Mouse (Mus musculus): Measurements from ENCODE around the gene Nadk.
"Not testable (repeated sequence)": the region's sequence is repeated elsewhere in the genome, so short reads cannot be mapped to it uniquely, and the experiment has no call there.

Gene Nadk

GRCm38 (mm10) chr4:155569818-155570217, 7.6 kb downstream of the Nadk start:
- no peak for DNase-seq (ENCODE audit: low read depth, low spot score)

GRCm38 (mm10) chr4:155570315-155570714, 8.1 kb downstream of the Nadk start:
- not testable (repeated sequence) for DNase-seq (ENCODE audit: low read depth, low spot score)

GRCm38 (mm10) chr4:155571442-155571841, 9.3 kb downstream of the Nadk start:
- DNase-seq (ENCODE audit: low read depth, low spot score), result no peak

- DNase-seq (ENCODE audit: low read depth, low spot score), result no peak
Measured at GRCm38 (mm10) chr4:155573155-155573554, 11.0 kb downstream of the Nadk start.

GRCm38 (mm10) chr4:155573876-155574275, 11.7 kb downstream of the Nadk start:
- DNase-seq (ENCODE audit: low read depth, low spot score), result no peak

GRCm38 (mm10) chr4:155574931-155575330, 12.8 kb downstream of the Nadk start:
- no peak for DNase-seq (ENCODE audit: low read depth, low spot score)

- DNase-seq (ENCODE audit: low read depth, low spot score), result no peak
Measured at GRCm38 (mm10) chr4:155575521-155575920, 13.3 kb downstream of the Nadk start.

GRCm38 (mm10) chr4:155577132-155577531, 15.0 kb downstream of the Nadk start:
- no peak for DNase-seq (ENCODE audit: low read depth, low spot score)

- DNase-seq (ENCODE audit: low read depth, low spot score), result no peak
Measured at GRCm38 (mm10) chr4:155577741-155578140, 15.6 kb downstream of the Nadk start.

GRCm38 (mm10) chr4:155578336-155579125, 16.4 kb downstream of the Nadk start:
- no peak for DNase-seq (ENCODE audit: low read depth, low spot score)

- DNase-seq (ENCODE audit: low read depth, low spot score), result no peak
Measured at GRCm38 (mm10) chr4:155580420-155580819, 18.2 kb downstream of the Nadk start.

- DNase-seq (ENCODE audit: low read depth, low spot score), result no peak
Measured at GRCm38 (mm10) chr4:155582279-155582905, 20.2 kb downstream of the Nadk start.

GRCm38 (mm10) chr4:155589356-155589755, 27.2 kb downstream of the Nadk start:
- no peak for DNase-seq (ENCODE audit: low read depth, low spot score)

- DNase-seq (ENCODE audit: low read depth, low spot score), result no peak
Measured at GRCm38 (mm10) chr4:155591012-155591719, 29.0 kb downstream of the Nadk start.

GRCm38 (mm10) chr4:155593780-155594179, 31.6 kb downstream of the Nadk start:
- DNase-seq (ENCODE audit: low read depth, low spot score), result no peak

GRCm38 (mm10) chr4:155595777-155596176, 33.6 kb downstream of the Nadk start:
- no peak for DNase-seq (ENCODE audit: low read depth, low spot score)

- no peak for DNase-seq (ENCODE audit: low read depth, low spot score)
Measured at GRCm38 (mm10) chr4:155596606-155597005, 34.4 kb downstream of the Nadk start.

GRCm38 (mm10) chr4:155598536-155598935, 36.4 kb downstream of the Nadk start:
- DNase-seq (ENCODE audit: low read depth, low spot score), result no peak

GRCm38 (mm10) chr4:155599901-155600825, 38.0 kb downstream of the Nadk start:
- no peak for DNase-seq (ENCODE audit: low read depth, low spot score)

- peak; percentile 92 for DNase-seq (ENCODE audit: low read depth, low spot score)
Measured at GRCm38 (mm10) chr4:155601091-155601996, 39.2 kb downstream of the Nadk start, which contains the start of gene Slc35e2. Gene Slc35e2, plus strand, starts transcription at chr4:155601416.
